Mouse (Mus musculus) liver, postnatal 0 days (tissue): ENCODE data around the gene Sp2. TPM values are rescaled to one million over a fixed set of nuclear protein-coding genes. Genes with fewer than 3 reads are reported as not detected.
A peak's percentile ranks its signal among the peaks of the same experiment; 100 is the strongest.

Experiments used
- ATAC-seq: fragments of 200-750 bp; cut with Nextera tagmentation; 2 replicates; pipeline ENCODE4 v1.8.0; 2017; ENCODE audit warnings: mild to moderate bottlenecking, moderate library complexity
- DNase-seq: peaks from one replicate; pipeline ENCODE4 v3.0.0-alpha.2; 2016
- H3K27ac ChIP-seq: fragments of 300-500 bp; sonication (generic); 2 replicates; pipeline ENCODE4 v1.5.1; 2014; ENCODE audit warnings: antibody characterized with exemption, moderate library complexity, mild to moderate bottlenecking, low read depth
- H3K27me3 ChIP-seq: fragments of 300-500 bp; sonication (generic); 2 replicates; pipeline ENCODE4 v1.6.1; 2014; ENCODE audit warnings: low read length, control low read depth, mixed read lengths; ENCODE audit not compliant: insufficient read depth
- H3K36me3 ChIP-seq: fragments of 300-500 bp; sonication (generic); replicated peaks from 2 replicates; pipeline ENCODE4 v1.6.1; 2014; ENCODE audit warnings: mild to moderate bottlenecking, control low read depth, low read length, moderate library complexity, mixed read lengths; ENCODE audit not compliant: insufficient read depth
- H3K4me1 ChIP-seq: fragments of 300-500 bp; sonication (generic); 2 replicates; pipeline ENCODE4 v1.6.1; 2014; ENCODE audit warnings: antibody characterized with exemption, mild to moderate bottlenecking, control low read depth; ENCODE audit not compliant: insufficient read depth
- H3K4me2 ChIP-seq: fragments of 300-500 bp; sonication (generic); 2 replicates; pipeline ENCODE4 v1.6.1; 2014; ENCODE audit warnings: low read depth, mild to moderate bottlenecking, low read length, moderate library complexity, mixed read lengths
- H3K4me3 ChIP-seq: fragments of 300-500 bp; sonication (generic); 2 replicates; pipeline ENCODE4 v1.5.1; 2014; ENCODE audit warnings: low read depth, low read length
- H3K9ac ChIP-seq: fragments of 300-500 bp; sonication (generic); replicated peaks from 2 replicates; pipeline ENCODE4 v1.6.1; 2014; ENCODE audit warnings: mild to moderate bottlenecking, moderate library complexity
- H3K9me3 ChIP-seq: fragments of 300-500 bp; sonication (generic); 2 replicates; pipeline ENCODE4 v1.6.1; 2016; ENCODE audit warnings: mild to moderate bottlenecking, control low read depth, low read length, mixed read lengths
- CTCF ChIP-seq: sonication (generic); IDR thresholded peaks from 2 replicates; pipeline ENCODE4 v1.5.1; 2016; ENCODE audit warnings: antibody characterized with exemption, low read depth
- EP300 ChIP-seq: IDR thresholded peaks from 2 replicates; pipeline ENCODE4 v1.6.1; 2016; ENCODE audit warnings: antibody characterized with exemption, low read depth, mild to moderate bottlenecking
- WGBS: fragments of 180-500 bp; shearing (Covaris S2); extraction: QIAGEN DNeasy Blood & Tissue Kit; methylation state at CpG from one replicate; pipeline ENCODE4 v1.1.7; 2014; ENCODE audit not compliant: insufficient replicate concordance; 5-methylcytosine and 5-hydroxymethylcytosine counted together
- polyA plus RNA-seq: library from polyadenylated mRNA; unstranded; fragments of >200 nt; fragmentation: Nextera tagmentation; extraction: Ambion mirVana; gene quantifications from 2 replicates; pipeline ENCODE4 v1.2.1, GENCODE M21; 2015

The Sp2 gene
- polyA plus RNA-seq, 1 experiment from 2014 or later, result 6.8 TPM

DNA sequence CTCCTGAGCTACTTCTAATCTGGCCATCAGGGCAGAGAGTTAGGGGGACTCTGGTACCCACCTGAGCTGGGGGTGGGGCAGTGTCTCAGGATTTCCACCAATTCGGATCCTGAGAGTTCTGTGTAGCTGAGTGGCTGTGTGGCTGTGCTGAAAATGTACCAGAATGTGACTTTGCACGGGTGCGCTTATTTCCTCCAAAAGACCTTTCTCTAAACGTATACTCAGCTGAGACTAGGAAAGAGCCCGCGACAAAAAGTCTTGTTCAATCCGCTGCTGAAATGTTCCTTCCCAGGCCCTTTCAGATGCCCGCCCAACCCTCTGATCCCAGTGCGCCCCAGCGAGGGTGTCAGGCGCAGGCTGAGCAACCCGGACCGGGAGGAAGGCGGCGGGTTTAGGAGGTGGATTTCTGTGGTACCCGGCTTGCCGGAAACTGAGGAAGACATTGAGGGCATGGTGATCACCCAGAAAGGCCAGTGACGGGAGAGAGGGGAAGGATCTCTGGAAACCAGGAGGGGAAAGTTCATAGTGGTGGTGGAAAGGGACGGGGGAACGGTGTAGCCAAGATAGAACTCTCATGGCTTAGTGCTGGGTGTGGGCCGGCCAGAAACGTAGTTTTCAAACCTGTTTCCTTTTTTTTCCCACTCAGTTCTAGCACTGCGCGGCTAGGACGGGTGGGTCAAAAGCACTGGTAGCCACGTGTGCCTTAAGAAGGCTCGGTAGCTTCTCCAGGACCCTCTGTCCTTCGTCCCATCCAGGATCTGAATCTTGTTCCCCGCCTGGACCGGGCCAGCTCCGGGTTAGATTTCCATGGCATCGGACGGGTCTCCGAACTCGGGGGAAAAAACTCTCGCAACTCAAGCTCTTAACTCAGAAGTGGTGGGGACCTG, 35.2 kb upstream of the Sp2 start:
- 2% methylated on average over 36 of the region's 36 CpGs for WGBS
- H3K9me3 ChIP-seq, result no peaks in the 10 kb centered on the region
- peak overlapping the region; percentile 56 for H3K4me2 ChIP-seq
- DNase-seq (no peak), ATAC-seq (no peak)
- peak overlapping the region; percentile 32 for H3K4me3 ChIP-seq
- no peak for TF ChIP-seq EP300
- H3K27ac ChIP-seq, result no peak overlapping the region
- H3K9ac ChIP-seq, result no peak overlapping the region
- peaks cover 93% of the 10 kb centered on the region for H3K27me3 ChIP-seq
- H3K36me3 ChIP-seq, result no peaks in the 10 kb centered on the region
- H3K4me1 ChIP-seq, result peaks cover 15% of the 10 kb centered on the region

DNA sequence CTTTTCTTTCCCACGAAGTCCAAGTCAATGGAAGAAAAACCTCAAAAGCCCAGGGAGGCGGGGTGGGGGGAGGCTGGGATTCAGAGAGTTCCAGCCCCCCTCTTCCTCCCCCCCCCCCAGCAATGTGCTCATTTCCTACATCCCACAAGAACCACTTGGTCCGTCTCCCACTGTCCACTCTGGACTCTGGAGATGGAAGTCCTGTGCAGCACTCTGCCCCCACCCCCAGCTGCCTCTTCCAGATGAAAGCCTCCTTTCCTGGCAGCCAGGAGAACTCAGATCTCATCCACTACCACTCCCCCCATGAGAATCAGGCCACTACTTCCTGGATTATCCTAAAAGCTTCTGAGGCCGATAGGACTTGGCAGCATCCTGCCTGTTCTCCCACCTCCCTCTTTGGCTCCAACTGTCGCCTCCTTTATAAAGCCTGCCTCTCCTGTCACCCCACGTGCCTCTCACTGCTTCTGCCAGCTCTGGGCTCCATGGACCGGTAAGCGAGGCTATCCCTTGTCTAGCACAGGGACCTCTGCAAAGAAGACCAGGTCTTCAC, 30.4 kb upstream of the Sp2 start, which contains the start of gene Sp6:
Gene Sp6 (plus strand): TSS at position 274 of the 550 bp plus-strand sequence.
- peaks cover 58% of the 10 kb centered on the region for H3K27me3 ChIP-seq
- 41% methylated on average over 8 of the region's 8 CpGs for WGBS
- DNase-seq, result no peak

DNA sequence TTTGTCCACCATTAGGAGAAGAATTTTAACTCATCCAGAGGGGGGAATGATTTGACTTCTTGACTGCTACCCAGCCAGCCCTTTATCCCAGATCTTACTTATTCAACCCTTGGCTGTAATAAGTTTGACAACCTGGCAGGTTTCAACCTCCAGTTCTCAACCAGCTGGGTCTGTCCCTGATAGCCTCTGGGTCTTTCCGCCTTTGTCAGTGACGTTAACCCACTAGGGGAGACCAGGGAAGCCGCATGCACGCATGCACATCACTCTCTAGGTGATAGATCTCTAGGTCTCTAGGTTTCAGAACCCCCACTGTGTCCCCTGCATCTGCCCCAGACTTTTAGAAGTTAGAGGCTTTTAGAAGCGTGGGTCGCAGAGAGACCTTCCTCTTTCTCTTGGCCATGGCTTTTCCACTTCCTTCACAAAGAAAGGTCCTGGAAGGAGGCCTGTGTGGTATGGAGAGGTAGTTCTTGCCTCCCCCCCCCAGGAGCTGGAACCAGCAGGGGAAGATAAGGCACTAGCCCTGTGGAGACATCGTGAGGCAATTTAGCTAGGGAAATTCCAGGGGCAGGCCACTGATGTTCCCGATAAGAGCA, 26.5 kb upstream of the Sp2 start:
- Histone ChIP-seq H3K9ac (no peak overlapping the region), H3K4me1 (no peaks in the 10 kb centered on the region), H3K9me3 (no peaks in the 10 kb centered on the region), H3K36me3 (no peaks in the 10 kb centered on the region), H3K27ac (no peak overlapping the region), H3K4me2 (no peak overlapping the region), H3K27me3 (peaks cover 33% of the 10 kb centered on the region), H3K4me3 (no peak overlapping the region)
- WGBS, result 32% methylated on average over 8 of the region's 8 CpGs
- TF ChIP-seq CTCF (no peak), EP300 (no peak)
- no peak for ATAC-seq
- no peak for DNase-seq

More for the DNA sequence above, 30.4 kb upstream of the Sp2 start, which contains the start of gene Sp6:
- Histone ChIP-seq H3K9ac (no peak within 1 kb of the TSS), H3K4me1 (no peaks in the 10 kb centered on the region), H3K4me3 (no peak within 1 kb of the TSS), H3K9me3 (no peaks in the 10 kb centered on the region), H3K36me3 (no peaks in the 10 kb centered on the region), H3K27ac (no peak within 1 kb of the TSS), H3K4me2 (no peak within 1 kb of the TSS)
- TF ChIP-seq CTCF (no peak), EP300 (no peak)
- no peak for ATAC-seq

DNA sequence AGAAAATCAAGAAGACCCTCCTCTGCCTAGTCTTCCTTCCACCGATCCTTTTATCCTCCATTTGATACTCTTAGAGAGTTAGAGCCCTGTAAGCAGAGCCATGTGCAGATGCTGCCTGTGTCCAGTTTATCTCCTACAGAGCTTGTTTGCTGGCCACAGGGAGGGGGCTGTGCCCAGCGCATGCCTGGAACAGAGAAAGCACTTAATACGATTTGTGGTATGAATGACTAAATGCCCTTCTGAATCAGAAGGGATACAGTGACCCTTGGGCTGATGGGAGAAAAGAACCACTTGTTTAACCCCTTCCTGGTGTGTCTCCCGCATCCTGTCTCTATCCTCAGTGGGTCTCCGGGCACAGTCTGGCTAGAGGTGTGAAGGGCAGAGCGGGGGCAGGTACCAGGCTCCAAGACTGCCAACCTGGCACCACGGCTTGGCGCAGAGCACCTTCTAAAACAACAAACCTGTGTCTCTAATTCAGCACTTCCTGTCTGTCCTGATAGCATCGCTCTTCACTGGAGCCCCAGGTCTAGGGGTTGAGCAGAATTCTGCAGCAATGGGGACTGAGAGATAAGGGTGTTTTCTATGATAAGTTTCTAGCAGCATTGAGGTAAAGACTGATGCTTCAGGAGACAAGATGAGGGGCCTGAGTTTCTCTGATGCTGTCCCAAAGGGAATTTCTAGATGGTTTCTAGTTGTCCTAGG, 24.5 kb upstream of the Sp2 start:
- H3K4me1 ChIP-seq, result no peaks in the 10 kb centered on the region
- TF ChIP-seq CTCF, result no peak
- TF ChIP-seq EP300, result no peak
- H3K27ac ChIP-seq, result no peak overlapping the region
- 44% methylated on average over 9 of the region's 9 CpGs for WGBS
- no peak overlapping the region for H3K4me3 ChIP-seq
- DNase-seq (no peak), ATAC-seq (no peak)
- no peak overlapping the region for H3K4me2 ChIP-seq
- H3K36me3 ChIP-seq, result no peaks in the 10 kb centered on the region
- H3K9ac ChIP-seq, result no peak overlapping the region
- peaks cover 25% of the 10 kb centered on the region for H3K27me3 ChIP-seq
- no peaks in the 10 kb centered on the region for H3K9me3 ChIP-seq

DNA sequence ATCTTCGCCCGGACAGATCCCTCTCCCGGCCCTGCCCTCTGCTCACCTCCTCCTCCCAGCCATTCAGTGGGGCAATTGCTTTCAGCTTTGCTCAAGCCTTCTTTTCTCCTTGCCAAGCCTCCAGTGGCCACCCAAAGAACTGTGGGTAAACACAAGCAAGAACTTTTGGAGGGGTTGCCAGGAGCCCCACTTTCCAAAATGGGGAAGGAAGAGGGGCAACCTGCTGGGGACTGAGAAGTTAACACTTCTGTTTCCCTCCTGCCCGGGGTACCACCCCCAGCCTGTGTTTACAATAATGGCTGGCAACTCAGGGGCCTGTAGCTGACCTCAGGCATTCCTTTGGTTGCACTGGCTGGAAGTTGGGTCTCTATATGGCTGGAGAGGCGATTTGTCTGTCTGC, 20.4 kb upstream of the Sp2 start:
- no peaks in the 10 kb centered on the region for H3K4me1 ChIP-seq
- no peak for TF ChIP-seq CTCF
- TF ChIP-seq EP300, result no peak
- no peak for DNase-seq
- no peak for ATAC-seq
- no peak overlapping the region for H3K27ac ChIP-seq
- H3K9me3 ChIP-seq, result no peaks in the 10 kb centered on the region
- no peak overlapping the region for H3K4me3 ChIP-seq
- WGBS, result 29% methylated on average over 5 of the region's 5 CpGs
- no peak overlapping the region for H3K9ac ChIP-seq
- H3K4me2 ChIP-seq, result no peak overlapping the region
- H3K36me3 ChIP-seq, result no peaks in the 10 kb centered on the region
- peaks cover 25% of the 10 kb centered on the region for H3K27me3 ChIP-seq

DNA sequence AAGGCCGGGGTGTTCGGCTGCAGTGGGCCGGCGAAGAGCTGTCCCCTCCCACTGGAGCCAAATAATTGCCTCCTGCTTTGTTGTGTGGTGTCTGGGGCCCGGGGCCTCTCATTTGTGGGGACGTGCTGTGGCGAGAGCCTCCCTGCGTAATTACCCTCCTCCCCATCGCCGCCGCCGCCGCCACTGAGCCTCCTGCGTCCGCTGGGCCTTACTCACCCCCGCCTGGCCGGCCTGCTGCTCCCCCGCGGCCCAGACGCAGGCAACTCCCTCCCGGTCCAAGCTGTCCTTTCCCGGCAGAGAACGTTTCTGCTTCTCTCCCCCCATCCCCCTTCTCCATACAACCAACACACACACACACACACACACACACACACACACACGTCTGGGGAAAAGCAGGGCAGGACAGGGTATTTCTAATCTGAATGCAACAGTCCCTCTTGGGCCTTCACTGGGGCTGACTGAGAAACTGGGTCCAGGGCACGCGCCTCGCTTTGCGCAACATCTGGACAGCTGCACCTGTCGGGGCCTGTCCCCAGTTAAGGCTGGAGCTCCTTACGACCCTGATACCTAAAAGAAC, 14.7 kb upstream of the Sp2 start:
- Histone ChIP-seq H3K4me3 (peak overlapping the region; percentile 1; the same call in 1 of the 2 replicates), H3K9me3 (no peaks in the 10 kb centered on the region), H3K27ac (no peak overlapping the region), H3K4me1 (peaks cover 6% of the 10 kb centered on the region; the same call in 1 of the 2 replicates), H3K4me2 (peak overlapping the region; percentile 55), H3K27me3 (peaks cover 25% of the 10 kb centered on the region), H3K9ac (peak overlapping the region; percentile 32), H3K36me3 (no peaks in the 10 kb centered on the region)
- TF ChIP-seq CTCF (no peak), EP300 (no peak)
- peak; percentile 42 for DNase-seq
- WGBS, result 14% methylated on average over 24 of the region's 30 CpGs
- peak; percentile 78 for ATAC-seq
